Mouse (Mus musculus): ENCODE results near the gene Nol10.

GRCm38 (mm10) chr12:17347327-17348047 lies 771 bp upstream of the Nol10 start:
- no peak for TF ChIP-seq POLR2A (IDR thresholded peaks at IDR 0.05; ENCODE audit: borderline replicate concordance, low read depth, low read length)
- no peak for TF ChIP-seq CTCF (IDR thresholded peaks at IDR 0.05; ENCODE audit: low read depth, low read length)

All from bone marrow macrophage, adult 2 months (primary cell).